Mouse (Mus musculus) forebrain, embryonic 13.5 days (tissue): Measurements from ENCODE around the gene Reg3d. TPM values are rescaled to one million over a fixed set of nuclear protein-coding genes. Genes with fewer than 3 reads are reported as not detected.
A peak's percentile ranks its signal among the peaks of the same experiment; 100 is the strongest.
"Not testable (repeated sequence)": the region's sequence is repeated elsewhere in the genome, so short reads cannot be mapped to it uniquely, and the experiment has no call there.

Source experiments
- ATAC-seq: fragments of 200-750 bp; cut with Nextera tagmentation; 2 replicates; pipeline ENCODE4 v1.8.0; 2017
- H3K27ac ChIP-seq: fragments of 300-500 bp; sonication (generic); 2 replicates; pipeline ENCODE4 v1.5.1; 2015; ENCODE audit warnings: inconsistent platforms, mild to moderate bottlenecking, moderate library complexity
- H3K27me3 ChIP-seq: fragments of 300-500 bp; sonication (generic); 2 replicates; pipeline ENCODE4 v1.6.1; 2015; ENCODE audit warnings: mild to moderate bottlenecking, inconsistent platforms
- H3K36me3 ChIP-seq: fragments of 300-500 bp; sonication (generic); 2 replicates; pipeline ENCODE4 v1.6.1; 2015; ENCODE audit warnings: mild to moderate bottlenecking, inconsistent platforms; ENCODE audit not compliant: poor library complexity, severe bottlenecking
- H3K4me1 ChIP-seq: fragments of 300-500 bp; sonication (generic); 2 replicates; pipeline ENCODE4 v1.6.1; 2015; ENCODE audit warnings: inconsistent platforms
- H3K4me2 ChIP-seq: fragments of 300-500 bp; sonication (generic); 2 replicates; pipeline ENCODE4 v1.6.1; 2015; ENCODE audit warnings: inconsistent platforms, mild to moderate bottlenecking, moderate library complexity
- H3K4me3 ChIP-seq: fragments of 300-500 bp; sonication (generic); 2 replicates; pipeline ENCODE4 v1.5.1; 2015; ENCODE audit warnings: mild to moderate bottlenecking, inconsistent platforms
- H3K9ac ChIP-seq: fragments of 300-500 bp; sonication (generic); 2 replicates; pipeline ENCODE4 v1.6.1; 2015; ENCODE audit warnings: mild to moderate bottlenecking, inconsistent platforms
- H3K9me3 ChIP-seq: fragments of 300-500 bp; sonication (generic); replicated peaks from 2 replicates; pipeline ENCODE4 v1.6.1; 2016; ENCODE audit warnings: inconsistent platforms
- WGBS: fragments of 180-500 bp; shearing (Covaris S2); methylation state at CpG from one replicate; pipeline ENCODE4 v1.1.7; 2015; 5-methylcytosine and 5-hydroxymethylcytosine counted together
- polyA plus RNA-seq: library from polyadenylated mRNA; unstranded; fragments of >200 nt; fragmentation: Nextera tagmentation; extraction: Ambion mirVana; gene quantifications from 2 replicates; pipeline ENCODE4 v1.2.1, GENCODE M21; 2015

The Reg3d gene
- not detected in 2 replicates for polyA plus RNA-seq

- Histone ChIP-seq H3K9ac (no peak within 1 kb of the TSS), H3K4me1 (no peaks in the 10 kb centered on the region), H3K4me2 (no peak within 1 kb of the TSS), H3K27ac (no peak within 1 kb of the TSS), H3K9me3 (no peaks in the 10 kb centered on the region), H3K4me3 (no peak within 1 kb of the TSS), H3K36me3 (no peaks in the 10 kb centered on the region), H3K27me3 (no peaks in the 10 kb centered on the region)
- ATAC-seq = no peak
- WGBS = 87% methylated on average over 2 of the region's 2 CpGs
Observed at GRCm38 (mm10) chr6:78378765-78379164, at the start of gene Reg3d. Gene Reg3d (minus strand): TSS chr6:78378865.

- H3K4me3 ChIP-seq = no peak overlapping the region
- no peak for ATAC-seq
- no peak overlapping the region for H3K27ac ChIP-seq
- H3K9me3 ChIP-seq = no peaks in the 10 kb centered on the region
- 87% methylated on average over 3 of the region's 3 CpGs for WGBS
- H3K4me1 ChIP-seq = no peaks in the 10 kb centered on the region
- no peaks in the 10 kb centered on the region for H3K27me3 ChIP-seq
- no peaks in the 10 kb centered on the region for H3K36me3 ChIP-seq
- no peak overlapping the region for H3K9ac ChIP-seq
- H3K4me2 ChIP-seq = no peak overlapping the region
Observed at GRCm38 (mm10) chr6:78425497-78425896, 46.8 kb upstream of the Reg3d start.

- not testable (repeated sequence) for H3K4me1 ChIP-seq
Observed at GRCm38 (mm10) chr6:78422411-78422810, 43.7 kb upstream of the Reg3d start, which contains the start of gene Reg1. Gene Reg1 (plus strand): TSS chr6:78422711.

GRCm38 (mm10) chr6:78395323-78395722 is 16.7 kb upstream of the Reg3d start, which contains the start of gene Reg2:
Gene Reg2 (plus strand): TSS chr6:78395623.
- H3K27me3 ChIP-seq, H3K4me2 ChIP-seq, ATAC-seq, H3K27ac ChIP-seq, H3K4me1 ChIP-seq, H3K9me3 ChIP-seq, H3K4me3 ChIP-seq, H3K9ac ChIP-seq, H3K36me3 ChIP-seq: not testable (repeated sequence)
- WGBS = 98% methylated on average over 4 of the region's 17 CpGs

More at GRCm38 (mm10) chr6:78422411-78422810, 43.7 kb upstream of the Reg3d start, which contains the start of gene Reg1:
- H3K27me3 ChIP-seq, ATAC-seq, H3K27ac ChIP-seq, H3K4me3 ChIP-seq, H3K9ac ChIP-seq, H3K9me3 ChIP-seq, H3K36me3 ChIP-seq, H3K4me2 ChIP-seq: not testable (repeated sequence)

GRCm38 (mm10) chr6:78385609-78386008 is 6.9 kb upstream of the Reg3d start:
- H3K4me2 ChIP-seq = no peak overlapping the region
- no peak overlapping the region for H3K9ac ChIP-seq
- H3K36me3 ChIP-seq = no peaks in the 10 kb centered on the region
- no peaks in the 10 kb centered on the region for H3K27me3 ChIP-seq
- no peak overlapping the region for H3K4me3 ChIP-seq
- WGBS = 67% methylated on average over 3 of the region's 3 CpGs
- no peak overlapping the region for H3K27ac ChIP-seq
- ATAC-seq = peak; percentile 61
- H3K4me1 ChIP-seq = no peaks in the 10 kb centered on the region
- H3K9me3 ChIP-seq = no peaks in the 10 kb centered on the region

GRCm38 (mm10) chr6:78380409-78380808 is 1.7 kb upstream of the Reg3d start, which contains the start of gene Reg3a:
Gene Reg3a (plus strand): TSS chr6:78380709.
- H3K4me2 ChIP-seq = no peak within 1 kb of the TSS
- H3K27ac ChIP-seq = no peak within 1 kb of the TSS
- no peak within 1 kb of the TSS for H3K9ac ChIP-seq
- H3K27me3 ChIP-seq = no peaks in the 10 kb centered on the region
- H3K4me3 ChIP-seq = no peak within 1 kb of the TSS
- H3K36me3 ChIP-seq = no peaks in the 10 kb centered on the region
- H3K4me1 ChIP-seq = no peaks in the 10 kb centered on the region
- H3K9me3 ChIP-seq = no peaks in the 10 kb centered on the region
- ATAC-seq = no peak

GRCm38 (mm10) chr6:78370357-78370756 is 8.3 kb downstream of the Reg3d start, which contains the start of gene Reg3b:
Gene Reg3b (plus strand): TSS chr6:78370657.
- H3K4me3 ChIP-seq = no peak within 1 kb of the TSS
- H3K4me2 ChIP-seq = no peak within 1 kb of the TSS
- no peak for ATAC-seq
- H3K27me3 ChIP-seq = no peaks in the 10 kb centered on the region
- no peaks in the 10 kb centered on the region for H3K4me1 ChIP-seq
- H3K9ac ChIP-seq = no peak within 1 kb of the TSS
- WGBS = 94% methylated on average over 2 of the region's 2 CpGs
- H3K36me3 ChIP-seq = no peaks in the 10 kb centered on the region
- H3K9me3 ChIP-seq = no peaks in the 10 kb centered on the region
- H3K27ac ChIP-seq = no peak within 1 kb of the TSS

GRCm38 (mm10) chr6:78361971-78362563 is 16.6 kb downstream of the Reg3d start:
- Histone ChIP-seq H3K4me3 (no peak overlapping the region), H3K9ac (no peak overlapping the region), H3K27ac (no peak overlapping the region), H3K36me3 (no peaks in the 10 kb centered on the region), H3K4me1 (no peaks in the 10 kb centered on the region), H3K9me3 (no peaks in the 10 kb centered on the region), H3K4me2 (no peak overlapping the region), H3K27me3 (no peaks in the 10 kb centered on the region)
- WGBS = 62% methylated on average over 2 of the region's 2 CpGs
- no peak for ATAC-seq

- no peaks in the 10 kb centered on the region for H3K36me3 ChIP-seq
- no peaks in the 10 kb centered on the region for H3K9me3 ChIP-seq
- H3K4me3 ChIP-seq = no peak overlapping the region
- no peak for ATAC-seq
- H3K4me2 ChIP-seq = no peak overlapping the region
- no peaks in the 10 kb centered on the region for H3K27me3 ChIP-seq
- H3K27ac ChIP-seq = no peak overlapping the region
- no peak overlapping the region for H3K9ac ChIP-seq
- no peaks in the 10 kb centered on the region for H3K4me1 ChIP-seq
- WGBS = 92% methylated on average over 2 of the region's 2 CpGs
Observed at GRCm38 (mm10) chr6:78341689-78342088, 37.0 kb downstream of the Reg3d start.

- Histone ChIP-seq H3K4me3 (no peak overlapping the region), H3K4me2 (no peak overlapping the region), H3K36me3 (no peaks in the 10 kb centered on the region), H3K9ac (no peak overlapping the region), H3K27ac (no peak overlapping the region), H3K4me1 (no peaks in the 10 kb centered on the region), H3K9me3 (no peaks in the 10 kb centered on the region), H3K27me3 (no peaks in the 10 kb centered on the region)
- ATAC-seq = no peak
Observed at GRCm38 (mm10) chr6:78340296-78340695, 38.4 kb downstream of the Reg3d start.

GRCm38 (mm10) chr6:78331919-78332569 is 46.6 kb downstream of the Reg3d start:
- WGBS = 36% methylated on average over 7 of the region's 7 CpGs

GRCm38 (mm10) chr6:78329166-78329565 is 49.5 kb downstream of the Reg3d start:
- Histone ChIP-seq H3K4me3 (no peak overlapping the region), H3K27ac (no peak overlapping the region), H3K4me2 (no peak overlapping the region), H3K27me3 (no peaks in the 10 kb centered on the region), H3K9me3 (no peaks in the 10 kb centered on the region), H3K4me1 (no peaks in the 10 kb centered on the region), H3K9ac (no peak overlapping the region), H3K36me3 (no peaks in the 10 kb centered on the region)
- peak; percentile 48; the same call in 1 of the 2 replicates for ATAC-seq
- 60% methylated on average over 2 of the region's 2 CpGs for WGBS

More at GRCm38 (mm10) chr6:78331919-78332569, 46.6 kb downstream of the Reg3d start:
- H3K36me3 ChIP-seq = no peaks in the 10 kb centered on the region
- no peak overlapping the region for H3K4me2 ChIP-seq
- H3K27ac ChIP-seq = no peak overlapping the region
- peak; percentile 79 for ATAC-seq
- H3K9me3 ChIP-seq = no peaks in the 10 kb centered on the region
- no peaks in the 10 kb centered on the region for H3K4me1 ChIP-seq
- no peaks in the 10 kb centered on the region for H3K27me3 ChIP-seq
- no peak overlapping the region for H3K4me3 ChIP-seq
- no peak overlapping the region for H3K9ac ChIP-seq
